Mouse (Mus musculus): ENCODE measurements around the gene Gm5155. TPM values are rescaled to one million over a fixed set of nuclear protein-coding genes. Genes with fewer than 3 reads are reported as not detected.

Gene Gm5155
- polyA plus RNA-seq (2015; fragmentation: Nextera tagmentation; extraction: Ambion mirVana) = not detected in 2 replicates

GRCm38 (mm10) chr7:17871467-17871866, at the start of gene Gm5155:
Gene Gm5155 (plus strand): TSS chr7:17871767.

Other genes with a start within 250 kb of the Gm5155 start
- gene Ceacam5, start 158.5 kb upstream of the Gm5155 start, polyA plus RNA-seq (2015; fragmentation: Nextera tagmentation; extraction: Ambion mirVana) = not detected in 2 replicates
- not detected in 2 replicates for gene Ceacam14, start 59.1 kb upstream of the Gm5155 start, polyA plus RNA-seq (2015; fragmentation: Nextera tagmentation; extraction: Ambion mirVana)
- not detected in 2 replicates for gene Ceacam11, start 100.4 kb downstream of the Gm5155 start, polyA plus RNA-seq (2015; fragmentation: Nextera tagmentation; extraction: Ambion mirVana)
- not detected in 2 replicates for gene Ceacam13, start 138.1 kb downstream of the Gm5155 start, polyA plus RNA-seq (2015; fragmentation: Nextera tagmentation; extraction: Ambion mirVana)
- not detected in 2 replicates for gene Ceacam12, start 194.2 kb downstream of the Gm5155 start, polyA plus RNA-seq (2015; fragmentation: Nextera tagmentation; extraction: Ambion mirVana)

Measured in urinary bladder, postnatal 0 days (tissue).